Mouse (Mus musculus): ENCODE data around the gene Lzic.
"Not testable (repeated sequence)": the region's sequence is repeated elsewhere in the genome, so short reads cannot be mapped to it uniquely, and the experiment has no call there.

Gene Lzic

DNA sequence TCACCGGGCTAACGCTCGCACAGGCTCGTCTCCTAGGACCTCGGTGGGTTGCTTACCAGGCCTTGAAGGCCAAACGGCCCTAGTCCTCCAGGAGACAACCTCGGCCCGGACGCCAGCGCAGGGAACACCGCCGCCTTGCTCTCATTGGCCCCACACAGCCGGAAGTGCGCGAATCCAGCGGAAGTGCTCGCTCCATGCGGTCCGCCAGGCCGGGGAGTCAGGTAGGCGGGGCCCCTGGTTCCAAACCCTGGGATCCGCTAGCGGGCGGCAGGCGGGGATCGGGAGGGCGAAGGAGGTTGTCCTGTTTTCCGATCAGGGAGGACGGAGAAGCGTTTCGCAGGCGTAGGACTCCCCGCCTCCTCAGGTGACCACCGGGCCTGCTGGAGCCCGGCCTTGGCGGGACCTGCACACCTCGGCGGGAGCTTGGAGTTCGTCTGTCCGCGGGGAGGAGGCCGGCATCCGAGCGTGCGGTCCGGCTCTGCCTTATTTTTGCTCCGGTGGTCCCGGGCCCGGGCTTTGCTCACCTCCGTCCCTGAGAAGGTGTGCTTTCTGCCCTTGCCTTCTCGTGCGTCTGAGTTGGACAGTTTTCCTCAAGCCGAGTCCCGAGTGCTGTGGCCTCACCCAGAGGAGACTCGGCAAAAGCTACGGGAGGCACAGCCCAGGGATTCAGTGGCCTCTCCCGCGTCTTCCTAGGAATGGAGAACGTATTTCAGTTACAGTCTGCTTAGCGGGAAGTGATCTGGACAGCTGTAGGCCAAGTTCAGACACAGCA, at the start of gene Lzic, which contains the start of gene Nmnat1:
Gene Lzic, plus strand, starts transcription at position 177 of the 772 bp plus-strand sequence.
Gene Nmnat1, minus strand, starts transcription at position 150 of the 772 bp plus-strand sequence.
- peak; percentile 97 for DNase-seq (ENCODE audit: inconsistent ontology term)

DNA sequence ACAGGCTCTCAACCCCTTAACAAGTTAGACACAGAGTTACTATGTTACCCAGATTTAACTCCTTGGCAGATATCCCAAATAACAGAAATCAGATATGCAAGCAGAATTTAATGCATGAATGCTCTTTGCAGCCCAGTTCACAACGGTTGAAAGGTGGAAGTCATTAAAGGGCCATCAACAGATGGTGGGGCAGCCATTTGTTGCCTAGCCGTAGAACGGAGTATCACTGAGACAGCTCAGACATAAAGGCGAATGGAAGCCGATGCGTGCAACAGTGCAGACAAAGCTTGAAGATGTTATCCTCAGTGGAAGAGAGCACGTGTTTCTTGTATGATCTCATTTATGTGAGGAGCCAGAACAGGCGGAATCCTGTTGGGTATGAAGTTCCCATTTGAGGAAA, 44.5 kb upstream of the Lzic start:
- peak; percentile 64 for DNase-seq (ENCODE audit: inconsistent ontology term)

GRCm38 (mm10) chr4:149442436-149442835, 42.6 kb upstream of the Lzic start:
- peak; percentile 86 for DNase-seq (ENCODE audit: inconsistent ontology term)

DNA sequence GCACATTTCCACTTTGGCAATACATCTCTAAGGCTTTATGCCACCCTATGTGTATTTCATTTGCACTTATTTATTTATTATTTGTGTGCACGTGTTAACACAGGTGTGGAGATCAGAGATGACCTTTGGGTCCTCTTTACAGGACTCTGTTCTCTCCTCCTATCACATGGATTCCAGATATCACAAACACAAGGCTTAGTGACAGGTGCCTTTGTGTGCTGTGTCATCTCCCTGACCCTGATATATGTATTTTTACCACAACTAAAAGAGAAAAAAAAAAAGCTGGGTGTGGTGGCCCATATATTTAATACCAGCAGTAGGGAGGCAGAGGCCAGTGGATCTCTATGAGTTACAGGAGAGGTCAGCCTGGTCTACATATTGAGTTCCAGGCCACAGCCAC, 40.6 kb upstream of the Lzic start:
- DNase-seq (ENCODE audit: inconsistent ontology term): no peak

GRCm38 (mm10) chr4:149444964-149445701, 39.9 kb upstream of the Lzic start:
- DNase-seq (ENCODE audit: inconsistent ontology term): peak; percentile 96

- no peak for DNase-seq (ENCODE audit: inconsistent ontology term)
Measured at GRCm38 (mm10) chr4:149445868-149446267, 39.2 kb upstream of the Lzic start.

DNA sequence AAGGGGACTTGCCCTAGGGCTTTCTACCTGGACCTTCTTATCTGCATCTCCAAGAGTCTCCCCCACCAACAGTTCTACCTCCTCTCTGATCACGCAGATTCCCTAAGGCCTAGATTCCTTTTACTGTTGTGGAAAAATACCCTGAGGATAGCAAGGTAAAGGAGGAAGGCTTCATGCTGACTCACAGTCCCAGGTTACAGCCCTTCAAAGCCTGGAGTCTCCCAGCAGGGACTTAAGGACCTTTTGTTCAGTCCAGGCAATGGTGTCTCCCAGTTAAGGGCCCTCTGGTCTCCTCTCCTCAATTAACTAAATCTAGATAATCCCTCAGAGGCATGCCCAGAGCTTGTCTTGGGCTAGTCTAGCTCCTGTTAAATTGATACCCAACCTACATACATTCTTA, 38.7 kb upstream of the Lzic start:
- no peak for DNase-seq (ENCODE audit: inconsistent ontology term)

- DNase-seq (ENCODE audit: inconsistent ontology term): no peak
Measured at GRCm38 (mm10) chr4:149450636-149451035, 34.4 kb upstream of the Lzic start.

DNA sequence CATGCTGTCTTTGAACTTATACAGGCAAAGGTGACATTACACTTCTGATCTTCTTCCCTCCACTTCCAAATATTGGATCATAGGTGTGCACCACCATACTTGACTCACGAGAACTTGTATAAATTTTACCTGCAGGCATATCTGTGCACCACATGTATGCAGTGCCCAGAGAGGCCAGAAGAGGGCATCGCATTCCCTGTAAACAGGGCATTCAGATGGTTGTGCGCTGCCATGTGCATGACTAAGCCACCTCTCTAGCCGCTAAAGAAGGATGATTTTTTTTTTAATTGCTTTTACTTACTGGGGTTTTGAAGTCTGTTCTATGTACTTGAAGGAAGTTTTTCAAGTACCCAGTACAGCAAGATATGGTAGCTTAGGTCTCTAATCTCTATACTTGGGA, 31.4 kb upstream of the Lzic start:
- no peak for DNase-seq (ENCODE audit: inconsistent ontology term)

- no peak for DNase-seq (ENCODE audit: inconsistent ontology term)
Measured at GRCm38 (mm10) chr4:149454263-149454662, 30.8 kb upstream of the Lzic start.

DNA sequence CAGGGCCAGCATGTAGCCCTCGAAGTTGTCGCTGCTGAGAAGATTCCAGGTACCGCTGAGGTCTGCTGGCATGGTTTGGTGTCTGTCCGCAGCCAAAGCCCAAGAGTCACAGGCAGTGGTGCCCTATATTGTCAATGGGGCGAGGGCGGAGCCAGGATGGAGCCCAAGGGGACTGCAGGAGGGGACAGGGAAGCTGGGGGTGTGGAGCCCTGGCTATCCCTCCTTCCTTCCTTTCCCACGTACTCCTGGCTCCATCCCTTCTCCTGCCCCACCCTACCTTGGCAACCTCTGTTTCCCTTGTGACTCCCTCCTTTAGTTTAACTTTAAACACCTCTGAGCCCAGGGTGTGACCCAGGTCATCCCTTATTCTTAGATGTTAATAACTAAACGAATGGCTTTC, 30.1 kb upstream of the Lzic start, which contains the start of gene Rbp7:
Gene Rbp7, minus strand, starts transcription at position 100 of the 400 bp plus-strand sequence.
- no peak for DNase-seq (ENCODE audit: inconsistent ontology term)

DNA sequence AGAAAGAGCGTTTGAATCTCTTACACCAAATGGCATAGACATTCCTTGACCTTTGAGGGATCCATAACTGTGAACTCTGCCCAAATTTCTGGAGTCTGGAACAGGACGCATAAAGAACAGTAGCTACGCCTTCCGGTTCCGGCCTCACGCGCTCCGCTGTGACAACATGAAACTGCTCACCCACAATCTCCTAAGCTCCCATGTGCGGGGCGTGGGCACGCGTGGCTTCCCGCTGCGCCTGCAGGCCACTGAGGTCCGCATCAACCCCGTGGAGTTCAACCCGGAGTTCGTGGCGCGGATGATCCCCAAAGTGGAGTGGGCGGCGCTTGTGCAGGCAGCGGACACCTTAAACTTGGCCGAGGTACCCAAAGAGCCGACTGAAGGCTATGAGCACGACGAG, 27.9 kb upstream of the Lzic start:
- DNase-seq (ENCODE audit: inconsistent ontology term): not testable (repeated sequence)

GRCm38 (mm10) chr4:149457831-149458430, 27.1 kb upstream of the Lzic start:
- peak; percentile 31 for DNase-seq (ENCODE audit: inconsistent ontology term)

DNA sequence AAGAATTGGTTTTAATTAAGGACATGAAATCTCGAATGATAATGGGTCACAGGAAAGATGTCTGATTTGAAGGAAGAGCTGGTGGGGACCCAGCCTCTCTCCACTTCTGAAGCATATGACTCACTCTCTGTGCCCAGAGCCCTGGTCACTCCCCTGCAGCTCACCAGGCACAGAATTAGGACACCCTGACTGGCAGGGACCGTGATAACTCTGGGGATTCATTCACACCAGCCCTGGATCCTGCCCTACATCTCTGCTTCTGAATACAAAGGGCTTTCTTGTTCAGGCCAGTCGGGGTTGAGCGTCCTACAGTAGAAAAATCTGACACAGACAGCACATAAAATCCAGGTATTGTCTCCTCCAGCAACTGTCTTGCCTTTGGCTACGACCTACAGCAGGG, 26.5 kb upstream of the Lzic start:
- DNase-seq (ENCODE audit: inconsistent ontology term): peak; percentile 93

DNA sequence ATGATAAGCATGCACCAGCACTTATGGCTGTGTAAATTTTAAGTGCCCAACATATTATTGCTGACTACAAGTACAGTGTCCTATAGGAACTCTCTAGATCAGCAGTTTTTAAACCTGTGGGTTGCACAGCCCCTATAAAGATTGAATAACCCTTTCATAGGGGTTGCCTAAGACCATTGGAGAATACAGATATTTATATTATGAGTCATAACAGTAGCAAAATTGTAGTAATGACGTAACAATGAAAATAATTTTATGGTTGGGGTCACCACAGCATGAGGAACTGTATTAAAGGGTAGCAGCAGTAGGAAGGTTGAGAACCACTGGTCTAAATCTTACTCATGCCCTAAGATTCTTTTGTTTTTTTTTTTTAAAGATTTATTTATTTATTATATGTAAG, 25.6 kb upstream of the Lzic start:
- peak; percentile 65 for DNase-seq (ENCODE audit: inconsistent ontology term)

DNA sequence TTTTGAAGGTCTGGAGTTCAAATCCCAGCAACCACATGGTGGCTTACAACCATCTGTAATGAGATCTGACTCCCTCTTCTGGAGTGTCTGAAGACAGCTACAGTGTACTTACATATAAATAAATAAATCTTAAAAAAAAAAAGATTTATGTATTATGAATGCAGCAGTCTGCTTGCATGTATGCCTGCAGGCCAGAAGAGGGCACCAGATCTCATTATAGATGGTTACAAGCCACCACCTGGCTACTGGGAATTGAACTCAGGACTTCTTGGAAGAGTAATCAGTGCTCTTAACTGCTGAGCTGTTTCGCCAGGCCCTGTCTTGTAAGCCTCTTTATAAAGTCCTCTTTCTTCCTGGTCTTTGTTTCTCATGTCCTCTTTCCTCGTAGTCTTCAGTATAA, 24.6 kb upstream of the Lzic start:
- not testable (repeated sequence) for DNase-seq (ENCODE audit: inconsistent ontology term)

DNA sequence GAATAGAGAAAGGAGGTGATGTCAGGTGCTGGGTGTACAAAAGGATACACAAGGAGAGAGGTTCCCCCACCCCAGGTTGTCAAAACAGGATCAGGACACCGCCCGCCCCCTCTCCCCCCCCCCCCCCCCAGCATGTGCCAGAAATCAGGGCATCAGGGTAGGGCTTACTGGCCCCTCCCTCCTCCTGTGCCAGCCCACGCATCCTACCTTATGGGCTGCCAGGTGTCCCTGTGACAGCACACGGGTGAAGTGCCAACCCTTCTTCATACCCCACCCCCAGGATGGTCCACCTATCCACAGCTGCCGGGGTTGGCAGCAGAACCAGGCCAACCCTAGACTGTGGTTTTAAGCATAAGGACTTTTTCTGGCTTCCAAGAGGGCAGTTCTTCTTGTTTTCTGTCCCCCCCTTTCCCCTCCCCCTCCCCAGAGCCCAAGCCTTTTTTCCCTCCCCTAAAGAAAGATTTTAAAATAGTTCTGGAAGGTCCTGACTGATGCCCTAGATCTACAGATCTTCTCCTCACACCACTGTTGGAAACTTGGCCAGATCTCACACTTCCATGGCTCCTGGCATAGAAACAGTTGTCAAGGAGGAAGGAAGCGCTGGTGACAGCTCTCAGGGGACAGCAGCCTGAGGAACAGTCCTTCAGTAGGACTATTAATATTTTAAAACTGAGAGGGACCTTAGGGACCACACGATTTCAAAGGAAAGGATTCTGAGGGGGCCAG, 23.3 kb upstream of the Lzic start:
- DNase-seq (ENCODE audit: inconsistent ontology term): no peak

- no peak for DNase-seq (ENCODE audit: inconsistent ontology term)
Measured at GRCm38 (mm10) chr4:149462305-149462971, 22.6 kb upstream of the Lzic start.

GRCm38 (mm10) chr4:149463435-149463950, 21.5 kb upstream of the Lzic start:
- no peak for DNase-seq (ENCODE audit: inconsistent ontology term)

GRCm38 (mm10) chr4:149469557-149469956, 15.5 kb upstream of the Lzic start:
- no peak for DNase-seq (ENCODE audit: inconsistent ontology term)

DNA sequence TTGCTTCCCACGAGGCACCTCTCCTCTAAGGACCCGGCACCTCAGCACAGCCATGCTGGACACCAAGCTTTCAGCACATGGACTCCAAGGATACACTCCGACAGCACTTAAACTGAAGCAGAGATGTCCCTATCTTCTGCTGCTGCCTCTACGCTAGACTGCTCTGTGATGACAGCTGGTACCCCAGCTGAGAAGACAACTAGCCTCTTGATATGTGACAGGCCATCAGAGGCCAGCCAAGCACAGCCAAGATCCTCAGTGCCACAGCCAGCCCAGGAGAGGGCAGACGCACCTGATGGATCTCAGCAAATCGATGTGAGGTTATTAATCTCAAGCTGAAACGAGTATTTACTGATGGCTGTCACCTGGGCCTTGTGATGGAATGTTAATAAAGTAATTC, 9.9 kb upstream of the Lzic start:
- no peak for DNase-seq (ENCODE audit: inconsistent ontology term)

Measured in Muller cell, postnatal 12 days (primary cell).